Mouse (Mus musculus) embryonic facial prominence, embryonic 13.5 days (tissue): ENCODE data around the gene Vmn1r3. TPM values are rescaled to one million over a fixed set of nuclear protein-coding genes. Genes with fewer than 3 reads are reported as not detected.
"Not testable (repeated sequence)": the region's sequence is repeated elsewhere in the genome, so short reads cannot be mapped to it uniquely, and the experiment has no call there.

Experiments used
- ATAC-seq: fragments of 200-750 bp; cut with Nextera tagmentation; 2 replicates; pipeline ENCODE4 v1.8.0; 2017; ENCODE audit warnings: low read depth; ENCODE audit not compliant: insufficient number of reproducible peaks, insufficient read depth, low FRiP score, low TSS enrichment
- H3K27ac ChIP-seq: fragments of 300-500 bp; sonication (generic); 2 replicates; pipeline ENCODE4 v1.5.1; 2015; ENCODE audit warnings: moderate library complexity, mild to moderate bottlenecking, inconsistent platforms
- H3K27me3 ChIP-seq: fragments of 300-500 bp; sonication (generic); 2 replicates; pipeline ENCODE4 v1.6.1; 2015; ENCODE audit warnings: mild to moderate bottlenecking, inconsistent platforms
- H3K36me3 ChIP-seq: fragments of 300-500 bp; sonication (generic); 2 replicates; pipeline ENCODE4 v1.6.1; 2015; ENCODE audit warnings: mild to moderate bottlenecking, inconsistent platforms
- H3K4me1 ChIP-seq: fragments of 300-500 bp; sonication (generic); 2 replicates; pipeline ENCODE4 v1.6.1; 2015; ENCODE audit warnings: inconsistent platforms
- H3K4me2 ChIP-seq: fragments of 300-500 bp; sonication (generic); 2 replicates; pipeline ENCODE4 v1.6.1; 2015; ENCODE audit warnings: moderate library complexity, mild to moderate bottlenecking, inconsistent platforms
- H3K4me3 ChIP-seq: fragments of 300-500 bp; sonication (generic); 2 replicates; pipeline ENCODE4 v1.5.1; 2015; ENCODE audit warnings: mild to moderate bottlenecking, inconsistent platforms
- H3K9ac ChIP-seq: fragments of 300-500 bp; sonication (generic); 2 replicates; pipeline ENCODE4 v1.6.1; 2015; ENCODE audit warnings: mild to moderate bottlenecking, inconsistent platforms
- H3K9me3 ChIP-seq: fragments of 300-500 bp; sonication (generic); 2 replicates; pipeline ENCODE4 v1.6.1; 2016; ENCODE audit warnings: inconsistent platforms
- WGBS: fragments of 180-500 bp; shearing (Covaris S2); methylation state at CpG from one replicate; pipeline ENCODE4 v1.1.7; 2015; ENCODE audit warnings: mixed read lengths; 5-methylcytosine and 5-hydroxymethylcytosine counted together
- polyA plus RNA-seq: library from polyadenylated mRNA; unstranded; fragments of >200 nt; fragmentation: Nextera tagmentation; extraction: Ambion mirVana; gene quantifications from 2 replicates; pipeline ENCODE4 v1.2.1, GENCODE M21; 2015

Vmn1r3 gene
- not detected in 2 replicates for polyA plus RNA-seq

DNA sequence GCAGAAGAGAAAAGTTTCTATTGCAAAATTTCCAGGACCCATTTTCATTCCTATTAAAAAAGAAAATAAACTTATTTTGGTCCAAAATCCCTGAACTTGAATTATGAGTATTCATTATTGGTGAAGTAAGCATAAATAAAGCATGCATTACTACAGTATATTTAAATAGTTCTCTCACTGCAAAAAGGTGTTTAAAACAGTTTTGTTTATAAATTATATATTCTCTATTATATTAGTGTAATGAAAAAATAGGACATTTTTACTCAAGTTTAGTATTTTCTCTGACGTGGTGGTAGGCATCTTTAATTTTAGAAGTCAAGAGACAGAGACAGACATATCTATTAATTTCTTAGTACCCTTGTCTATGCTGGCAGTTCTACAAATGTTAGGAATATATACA is at the start of gene Vmn1r3:
Gene Vmn1r3 (minus strand): TSS at position 101 of the 400 bp plus-strand sequence.
- H3K27me3 ChIP-seq, H3K4me2 ChIP-seq, ATAC-seq, H3K4me3 ChIP-seq, H3K27ac ChIP-seq, H3K4me1 ChIP-seq, H3K36me3 ChIP-seq, H3K9ac ChIP-seq: not testable (repeated sequence)
- peaks cover 20% of the 10 kb centered on the region for H3K9me3 ChIP-seq
- WGBS, result 74% methylated on average over 1 of the region's 1 CpGs

DNA sequence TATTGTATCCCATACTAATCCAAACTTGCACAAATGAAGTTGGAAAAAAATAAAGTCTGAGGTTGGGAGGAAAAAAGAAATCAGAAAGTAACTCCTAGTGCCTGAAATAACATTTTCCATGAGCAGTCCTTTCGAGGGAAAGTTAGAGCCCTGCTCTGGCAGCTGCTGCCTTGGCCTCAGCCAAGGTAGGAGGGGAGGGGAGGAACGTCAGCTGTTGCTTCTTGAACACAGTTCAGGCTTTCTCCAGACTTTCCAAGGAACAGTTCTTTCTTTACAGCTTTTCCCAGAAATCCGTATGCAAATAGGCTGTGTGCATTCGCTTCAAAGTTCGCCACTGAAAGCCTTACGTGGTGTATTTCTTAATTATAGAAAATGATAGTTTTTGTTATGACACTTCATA is 46.9 kb upstream of the Vmn1r3 start:
- Histone ChIP-seq H3K36me3 (no peaks in the 10 kb centered on the region), H3K4me1 (no peaks in the 10 kb centered on the region), H3K9me3 (peaks cover 28% of the 10 kb centered on the region), H3K4me2 (no peak overlapping the region), H3K9ac (no peak overlapping the region), H3K27me3 (peaks cover 8% of the 10 kb centered on the region; the same call in 1 of the 2 replicates), H3K4me3 (no peak overlapping the region), H3K27ac (no peak overlapping the region)
- 71% methylated on average over 6 of the region's 6 CpGs for WGBS
- ATAC-seq, result no peak

DNA sequence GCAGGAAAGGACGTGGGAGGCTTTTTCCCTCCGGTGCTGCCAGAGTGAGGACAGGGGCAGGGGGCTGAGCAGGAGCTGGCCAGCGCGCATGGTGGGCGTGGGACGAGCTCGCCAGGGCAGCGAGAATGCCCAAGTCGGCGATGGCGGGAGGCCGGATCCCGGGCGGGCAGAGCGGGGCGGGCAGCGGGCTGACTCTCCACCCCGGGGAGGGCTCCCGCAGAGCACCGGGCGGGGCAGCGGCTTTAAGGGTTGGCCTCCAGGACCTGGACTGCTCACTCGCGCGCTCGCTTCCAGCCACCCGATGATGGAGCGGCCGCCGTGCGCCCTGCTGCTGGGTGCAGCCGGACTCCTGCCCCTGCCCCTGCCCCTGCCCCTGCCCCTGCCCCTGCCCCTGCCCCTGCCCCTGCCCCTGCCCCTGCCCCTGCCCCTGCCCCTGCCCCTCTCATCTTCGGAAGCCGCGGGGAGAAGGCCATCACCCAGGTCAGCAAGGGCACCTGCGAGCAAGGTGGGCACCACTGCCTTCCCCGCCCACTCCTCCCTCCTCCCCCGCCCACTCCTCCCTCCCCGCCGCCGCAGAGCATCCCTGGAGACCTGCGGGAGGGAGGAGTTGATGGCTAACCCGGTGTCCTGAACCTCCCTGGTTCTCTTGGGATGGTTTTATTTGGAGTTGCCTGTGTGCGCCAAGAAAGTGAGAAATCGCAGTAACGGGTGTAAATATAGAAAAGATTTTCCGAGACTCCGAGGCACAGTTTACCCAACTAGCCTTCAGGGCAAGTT is 45.9 kb upstream of the Vmn1r3 start:
- H3K27ac ChIP-seq, result no peak overlapping the region
- no peaks in the 10 kb centered on the region for H3K4me1 ChIP-seq
- 6% methylated on average over 41 of the region's 48 CpGs for WGBS
- peaks cover 31% of the 10 kb centered on the region for H3K9me3 ChIP-seq
- peak overlapping the region; percentile 31 for H3K4me3 ChIP-seq
- H3K36me3 ChIP-seq, result no peaks in the 10 kb centered on the region
- ATAC-seq, result no peak
- peak overlapping the region; percentile 59 for H3K4me2 ChIP-seq
- H3K9ac ChIP-seq, result no peak overlapping the region
- peaks cover 8% of the 10 kb centered on the region; the same call in 1 of the 2 replicates for H3K27me3 ChIP-seq

DNA sequence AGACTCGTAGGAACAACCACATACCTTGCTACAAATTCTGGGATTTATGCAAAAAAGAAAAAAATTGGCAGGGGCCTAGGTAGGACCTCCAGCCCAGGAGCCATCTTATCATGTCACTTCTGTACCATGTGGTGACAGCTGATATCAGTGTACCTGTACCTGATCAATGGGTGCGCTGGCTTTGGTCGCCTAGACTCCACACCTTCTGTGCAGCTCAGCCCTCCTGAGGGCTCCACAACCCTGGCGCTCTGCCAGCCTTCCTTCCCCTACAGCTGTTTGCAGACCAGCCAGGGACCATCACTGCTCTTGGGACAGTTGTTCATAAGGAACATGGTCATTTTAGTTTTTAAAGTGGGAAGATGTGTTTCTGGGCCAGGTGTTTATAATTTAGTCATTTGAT is 44.4 kb upstream of the Vmn1r3 start:
- peaks cover 44% of the 10 kb centered on the region for H3K9me3 ChIP-seq
- no peaks in the 10 kb centered on the region for H3K4me1 ChIP-seq
- no peak for ATAC-seq
- peaks cover 8% of the 10 kb centered on the region; the same call in 1 of the 2 replicates for H3K27me3 ChIP-seq
- no peak overlapping the region for H3K4me3 ChIP-seq
- 69% methylated on average over 4 of the region's 4 CpGs for WGBS
- H3K9ac ChIP-seq, result no peak overlapping the region
- H3K27ac ChIP-seq, result no peak overlapping the region
- no peaks in the 10 kb centered on the region for H3K36me3 ChIP-seq
- H3K4me2 ChIP-seq, result no peak overlapping the region

DNA sequence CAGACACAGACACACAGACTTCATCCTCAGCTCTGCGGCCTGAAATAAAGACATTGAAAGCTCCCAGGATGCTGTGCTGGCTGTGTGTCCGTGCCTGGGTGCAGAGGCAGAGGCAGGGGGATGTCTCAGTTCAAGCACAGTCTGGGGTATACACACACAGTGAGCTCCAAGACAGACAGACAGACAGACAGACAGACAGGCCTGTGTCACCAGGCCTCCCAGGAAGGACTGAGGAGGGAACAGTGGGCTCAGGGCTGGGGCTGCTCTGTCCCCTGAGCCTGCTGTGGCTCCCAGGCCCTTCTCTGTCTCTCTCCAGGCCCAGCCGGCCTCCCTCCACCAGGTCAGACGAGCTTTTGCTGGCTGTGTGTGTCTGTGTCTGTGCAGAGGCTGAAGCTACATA is 43.3 kb upstream of the Vmn1r3 start:
- Histone ChIP-seq H3K9me3 (peaks cover 46% of the 10 kb centered on the region), H3K27me3 (peaks cover 8% of the 10 kb centered on the region; the same call in 1 of the 2 replicates), H3K9ac (no peak overlapping the region), H3K27ac (no peak overlapping the region), H3K4me3 (no peak overlapping the region), H3K4me2 (no peak overlapping the region), H3K4me1 (no peaks in the 10 kb centered on the region), H3K36me3 (no peaks in the 10 kb centered on the region)
- WGBS, result 64% methylated on average over 4 of the region's 4 CpGs
- ATAC-seq, result peak; percentile 34; the same call in 1 of the 2 replicates

DNA sequence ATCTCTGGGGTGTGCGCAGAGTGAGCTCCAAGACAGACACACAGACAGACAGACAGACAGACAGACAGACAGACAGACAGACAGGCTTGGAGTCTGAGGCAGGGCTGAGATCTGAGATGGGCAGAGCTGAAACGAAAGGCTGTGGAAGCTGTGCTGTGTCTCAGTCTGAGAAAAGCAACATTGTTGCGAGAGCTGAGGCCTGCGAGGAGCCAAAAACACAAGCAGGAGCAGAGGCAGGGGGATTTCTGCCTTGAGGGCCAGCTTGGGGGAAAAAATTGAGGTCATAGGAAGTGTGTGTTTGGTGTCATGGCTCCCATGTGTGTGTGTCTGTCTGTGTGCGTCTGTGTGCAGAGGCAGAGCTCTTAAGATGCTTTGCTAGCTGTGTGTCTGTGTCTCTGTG is 42.6 kb upstream of the Vmn1r3 start:
- Histone ChIP-seq H3K9me3 (peaks cover 39% of the 10 kb centered on the region), H3K36me3 (no peaks in the 10 kb centered on the region), H3K4me2 (no peak overlapping the region), H3K9ac (no peak overlapping the region), H3K4me1 (no peaks in the 10 kb centered on the region), H3K27me3 (peaks cover 8% of the 10 kb centered on the region; the same call in 1 of the 2 replicates), H3K27ac (no peak overlapping the region), H3K4me3 (no peak overlapping the region)
- 61% methylated on average over 5 of the region's 5 CpGs for WGBS
- ATAC-seq, result no peak

DNA sequence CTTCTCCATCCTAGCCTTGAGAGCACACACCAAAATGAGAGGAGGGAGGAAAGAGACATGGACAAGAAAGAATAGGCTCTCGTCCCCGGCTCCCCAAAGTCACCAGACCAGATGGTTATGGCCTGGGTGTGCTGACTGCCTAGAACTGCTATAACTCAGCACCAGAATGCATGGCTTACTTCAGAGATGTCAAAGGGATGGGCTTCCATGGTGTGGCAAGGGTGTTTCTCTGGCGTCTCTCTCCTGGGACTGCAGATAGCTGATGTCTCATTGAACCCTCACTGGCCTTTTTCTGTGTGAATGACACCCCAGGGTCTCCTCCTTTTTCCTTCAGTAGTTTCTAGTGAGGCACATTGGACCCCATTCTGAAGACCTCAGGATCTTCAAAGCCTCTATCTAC is 41.3 kb upstream of the Vmn1r3 start:
- H3K36me3 ChIP-seq, result no peaks in the 10 kb centered on the region
- no peaks in the 10 kb centered on the region for H3K4me1 ChIP-seq
- no peak overlapping the region for H3K9ac ChIP-seq
- 72% methylated on average over 3 of the region's 3 CpGs for WGBS
- H3K27ac ChIP-seq, result no peak overlapping the region
- peaks cover 8% of the 10 kb centered on the region; the same call in 1 of the 2 replicates for H3K27me3 ChIP-seq
- peaks cover 36% of the 10 kb centered on the region for H3K9me3 ChIP-seq
- no peak for ATAC-seq
- no peak overlapping the region for H3K4me3 ChIP-seq
- no peak overlapping the region for H3K4me2 ChIP-seq

DNA sequence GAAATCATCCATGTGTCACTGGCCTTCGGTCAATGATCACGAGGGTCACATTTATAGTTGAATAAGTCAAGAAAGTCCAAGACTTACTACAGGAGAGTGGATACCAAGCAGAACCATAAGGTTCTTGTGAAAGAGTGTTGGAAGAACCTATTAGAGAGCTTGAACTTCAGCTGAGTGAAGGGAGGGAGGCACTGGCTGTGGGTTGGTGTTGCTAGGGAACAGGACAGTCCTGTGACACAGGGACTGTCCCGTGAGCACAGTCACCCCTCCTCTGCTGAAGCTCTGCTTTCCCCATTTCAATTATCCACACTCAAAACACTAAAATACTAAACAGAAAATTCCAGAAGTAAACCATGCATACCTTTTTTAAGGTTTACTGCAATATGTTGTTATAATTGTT is 40.3 kb upstream of the Vmn1r3 start:
- H3K9ac ChIP-seq, H3K4me2 ChIP-seq, H3K27me3 ChIP-seq, H3K27ac ChIP-seq, ATAC-seq, H3K4me1 ChIP-seq, H3K4me3 ChIP-seq, H3K36me3 ChIP-seq: not testable (repeated sequence)
- 59% methylated on average over 3 of the region's 3 CpGs for WGBS
- peaks cover 36% of the 10 kb centered on the region for H3K9me3 ChIP-seq

DNA sequence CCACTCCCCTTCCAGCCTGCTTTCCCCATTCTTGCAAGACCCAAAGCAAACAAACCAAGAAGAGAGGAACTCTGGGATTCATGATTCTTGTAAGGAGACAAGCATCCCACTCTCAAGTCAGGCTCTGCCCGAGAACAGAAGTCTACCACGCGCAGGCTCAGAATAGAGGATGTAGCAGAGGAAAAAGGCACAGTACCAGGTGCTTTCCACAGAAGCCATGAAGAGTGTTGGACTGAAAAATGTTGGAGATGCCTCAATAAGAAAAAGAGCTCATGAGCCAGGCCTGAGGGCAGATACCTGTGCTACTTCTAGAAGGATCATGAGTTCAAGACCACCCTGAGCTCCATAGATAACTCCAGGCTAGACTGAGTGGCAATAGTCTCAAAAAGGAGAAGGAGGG is 39.7 kb upstream of the Vmn1r3 start:
- H3K36me3 ChIP-seq, H3K27me3 ChIP-seq, ATAC-seq, H3K4me2 ChIP-seq, H3K4me1 ChIP-seq, H3K9ac ChIP-seq, H3K4me3 ChIP-seq, H3K27ac ChIP-seq: not testable (repeated sequence)
- WGBS, result 50% methylated on average over 3 of the region's 3 CpGs
- peaks cover 35% of the 10 kb centered on the region for H3K9me3 ChIP-seq

DNA sequence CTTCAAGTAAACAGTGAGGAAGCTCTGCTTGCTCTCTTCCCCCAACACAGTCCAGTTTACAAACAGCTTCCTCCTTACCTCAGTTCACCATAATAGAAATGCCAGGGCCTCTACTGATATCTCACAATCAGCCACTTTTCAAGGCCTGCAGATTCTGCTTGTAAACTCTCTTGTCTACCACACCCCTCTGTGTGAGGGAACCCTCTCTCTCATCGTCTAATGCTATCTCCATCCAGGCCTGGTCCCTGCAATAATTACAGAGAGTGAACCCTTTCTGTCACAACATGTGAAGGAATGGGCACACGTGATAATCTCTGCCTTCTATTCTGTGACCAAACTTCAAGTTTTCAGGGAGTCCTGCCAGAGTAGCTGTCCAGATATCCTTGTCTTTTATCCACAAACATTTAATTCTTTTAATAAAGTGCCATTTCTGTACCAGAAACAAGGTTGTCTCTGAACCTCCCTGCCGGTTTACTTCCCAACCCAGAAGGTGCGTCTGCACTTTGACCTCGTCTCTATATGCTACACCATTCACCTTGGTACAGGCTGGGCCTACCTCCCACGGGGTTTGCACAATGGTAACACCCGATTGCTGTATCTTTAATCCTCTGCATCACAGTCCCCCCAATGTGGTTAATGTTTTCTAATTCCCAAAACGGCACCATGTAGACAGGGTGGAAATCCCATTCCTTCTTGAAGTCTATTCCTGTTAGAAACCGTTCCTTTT is 38.5 kb upstream of the Vmn1r3 start:
- H3K4me3 ChIP-seq, ATAC-seq, H3K27me3 ChIP-seq, H3K4me2 ChIP-seq, H3K27ac ChIP-seq, H3K4me1 ChIP-seq, H3K36me3 ChIP-seq, H3K9ac ChIP-seq: not testable (repeated sequence)
- H3K9me3 ChIP-seq, result peaks cover 26% of the 10 kb centered on the region
- WGBS, result 77% methylated on average over 6 of the region's 9 CpGs

DNA sequence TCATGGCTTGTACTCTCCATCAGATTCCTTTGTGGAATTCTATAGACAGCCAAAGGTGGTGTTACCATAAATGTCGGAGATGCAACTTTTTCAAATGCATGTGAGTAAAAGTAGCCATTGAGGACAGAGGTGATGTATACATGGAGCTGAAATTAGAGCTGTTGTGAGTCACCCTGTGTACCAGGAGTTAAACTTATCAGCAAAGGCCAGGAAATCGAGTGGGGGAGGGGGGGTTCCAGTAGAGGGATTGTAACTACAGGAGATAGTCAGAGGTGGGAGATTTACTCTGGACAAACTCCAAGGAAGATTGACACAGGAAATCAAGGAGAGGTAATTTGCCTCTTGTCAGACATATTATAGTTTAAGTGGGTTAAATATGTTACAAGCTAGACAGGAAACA is 31.2 kb upstream of the Vmn1r3 start:
- not testable (repeated sequence) for H3K36me3 ChIP-seq, H3K27ac ChIP-seq, H3K4me3 ChIP-seq, H3K9ac ChIP-seq, H3K9me3 ChIP-seq, H3K4me2 ChIP-seq, H3K4me1 ChIP-seq, H3K27me3 ChIP-seq, ATAC-seq
- WGBS, result 66% methylated on average over 2 of the region's 2 CpGs

DNA sequence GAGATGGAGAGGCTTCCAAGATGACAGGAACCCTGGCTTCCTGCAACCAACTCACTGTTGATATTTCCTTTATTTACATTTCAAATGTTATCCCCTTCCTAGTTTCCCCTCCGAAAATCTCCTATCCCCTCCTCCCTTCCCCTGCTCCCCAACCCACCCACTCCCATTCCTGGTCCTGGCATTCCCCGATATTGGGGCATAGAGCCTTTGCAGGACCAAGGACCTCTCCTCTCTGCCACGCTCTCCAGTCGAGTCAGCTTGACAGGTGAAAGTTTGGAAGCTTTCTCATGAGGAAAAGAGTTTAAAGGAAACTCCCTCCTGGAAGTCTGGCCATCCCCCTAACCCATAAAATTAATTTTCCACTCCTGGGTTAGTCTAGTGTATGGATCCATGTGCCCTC is 28.2 kb upstream of the Vmn1r3 start:
- H3K4me2 ChIP-seq, H3K4me3 ChIP-seq, H3K27me3 ChIP-seq, H3K9me3 ChIP-seq, H3K27ac ChIP-seq, H3K36me3 ChIP-seq, H3K4me1 ChIP-seq, ATAC-seq, H3K9ac ChIP-seq: not testable (repeated sequence)
- WGBS, result 65% methylated on average over 4 of the region's 4 CpGs
